Mouse (Mus musculus) cerebellum, postnatal 4 days (tissue): ENCODE measurements around the gene Irf2bp2.

Experiments used
- DNase-seq, 2 experiments: peaks; one replicate each; pipeline ENCODE4 v3.0.0; 2022; ENCODE audit warnings: low spot score in 2 of 2, mixed read lengths in 1 of 2

Gene Irf2bp2

GRCm38 (mm10) chr8:126586599-126587577 is 6.9 kb downstream of the Irf2bp2 start:
- DNase-seq: no peak

GRCm38 (mm10) chr8:126586101-126586500 is 7.7 kb downstream of the Irf2bp2 start:
- no peak for DNase-seq

GRCm38 (mm10) chr8:126585561-126586031 is 8.2 kb downstream of the Irf2bp2 start:
- no peak for DNase-seq

- no peak for DNase-seq
These were observed 8.9 kb downstream of the Irf2bp2 start for GRCm38 (mm10) chr8:126584844-126585231.

GRCm38 (mm10) chr8:126583971-126584843 is 9.6 kb downstream of the Irf2bp2 start:
- peak in 1 of 2 experiments; percentile 67 for DNase-seq

- no peak for DNase-seq
These were observed 10.3 kb downstream of the Irf2bp2 start for GRCm38 (mm10) chr8:126583534-126583933.

- DNase-seq: no peak
These were observed 10.8 kb downstream of the Irf2bp2 start for GRCm38 (mm10) chr8:126583018-126583417.

GRCm38 (mm10) chr8:126582509-126582908 is 11.3 kb downstream of the Irf2bp2 start:
- DNase-seq: no peak

GRCm38 (mm10) chr8:126581662-126582061 is 12.1 kb downstream of the Irf2bp2 start:
- DNase-seq: no peak

- DNase-seq: no peak
These were observed 13.0 kb downstream of the Irf2bp2 start for GRCm38 (mm10) chr8:126580826-126581225.

- DNase-seq: no peak
These were observed 13.7 kb downstream of the Irf2bp2 start for GRCm38 (mm10) chr8:126580086-126580485.

GRCm38 (mm10) chr8:126578641-126579040 is 15.1 kb downstream of the Irf2bp2 start:
- DNase-seq: no peak

- DNase-seq: no peak
These were observed 16.9 kb downstream of the Irf2bp2 start for GRCm38 (mm10) chr8:126576919-126577318.

GRCm38 (mm10) chr8:126576086-126576485 is 17.7 kb downstream of the Irf2bp2 start:
- DNase-seq: no peak

GRCm38 (mm10) chr8:126574882-126575637 is 18.7 kb downstream of the Irf2bp2 start:
- DNase-seq: no peak

- DNase-seq: no peak
These were observed 19.9 kb downstream of the Irf2bp2 start for GRCm38 (mm10) chr8:126573878-126574277.

GRCm38 (mm10) chr8:126573079-126573694 is 20.6 kb downstream of the Irf2bp2 start:
- DNase-seq: no peak

- DNase-seq: no peak
These were observed 22.6 kb downstream of the Irf2bp2 start for GRCm38 (mm10) chr8:126571065-126571660.

- no peak for DNase-seq
These were observed 23.2 kb downstream of the Irf2bp2 start for GRCm38 (mm10) chr8:126570521-126571040.

- no peak for DNase-seq
These were observed 23.7 kb downstream of the Irf2bp2 start for GRCm38 (mm10) chr8:126570046-126570445.
